Mouse (Mus musculus) olfactory bulb, adult 2 months (tissue): ENCODE measurements around the gene Pid1. TPM values are rescaled to one million over a fixed set of nuclear protein-coding genes. Genes with fewer than 3 reads are reported as not detected.

Source experiments
- H3K27ac ChIP-seq: fragments of 200-500 bp; 2 replicates; pipeline ENCODE4 v1.5.1; 2012; ENCODE audit warnings: low read depth, low read length; ENCODE audit not compliant: insufficient read depth
- H3K4me1 ChIP-seq: fragments of 200-500 bp; 2 replicates; pipeline ENCODE4 v1.6.1; 2012; ENCODE audit warnings: low read length; ENCODE audit not compliant: control insufficient read depth, insufficient read depth
- H3K4me3 ChIP-seq: fragments of 200-500 bp; 2 replicates; pipeline ENCODE4 v1.5.1; 2012; ENCODE audit warnings: mild to moderate bottlenecking, low read depth, low read length, moderate library complexity; ENCODE audit not compliant: insufficient read depth
- CTCF ChIP-seq: fragments of 200-500 bp; IDR thresholded peaks from 2 replicates; pipeline ENCODE4 v1.5.1; 2012; ENCODE audit warnings: low read depth, mild to moderate bottlenecking, low read length, moderate library complexity; ENCODE audit not compliant: insufficient read depth
- POLR2A ChIP-seq: fragments of 200-500 bp; IDR thresholded peaks from 2 replicates; pipeline ENCODE4 v1.6.1; 2012; ENCODE audit warnings: mild to moderate bottlenecking, low read depth, low read length, moderate library complexity; ENCODE audit not compliant: insufficient read depth
- WGBS: fragments of 180-500 bp; shearing (Covaris S2); methylation state at CpG from one replicate; pipeline ENCODE4 v1.1.7; 2018; 5-methylcytosine and 5-hydroxymethylcytosine counted together
- polyA plus RNA-seq: library from polyadenylated mRNA; stranded (reverse); fragments of >200 nt; gene quantifications from 2 replicates; pipeline ENCODE4 v1.2.4, GENCODE M21; 2012; ENCODE audit warnings: low replicate concordance; ENCODE audit not compliant: missing spikeins, insufficient read depth, insufficient read length

Gene Pid1
- polyA plus RNA-seq, 1 experiment = not detected

DNA sequence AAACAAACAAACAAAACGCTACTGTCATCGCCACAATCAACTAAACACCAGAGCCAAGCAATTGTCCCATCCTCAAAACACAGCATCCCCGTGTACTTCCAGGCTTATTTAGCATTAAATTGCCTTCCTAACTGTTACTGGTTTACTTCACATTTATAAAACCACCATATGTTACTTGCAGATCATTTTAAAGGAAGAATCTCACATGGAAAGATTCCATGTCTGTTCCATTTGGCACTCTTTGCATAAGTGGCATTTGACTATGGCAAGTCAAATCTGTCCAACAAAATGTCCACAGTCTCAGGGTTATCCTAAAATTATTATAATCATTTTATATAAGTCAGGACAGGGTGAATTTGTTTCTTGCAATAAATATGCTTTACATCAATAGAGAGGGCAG is 32.8 kb upstream of the Pid1 start:
- Histone ChIP-seq H3K27ac (no peak overlapping the region), H3K4me1 (no peaks in the 10 kb centered on the region), H3K4me3 (no peak overlapping the region)
- no peak for TF ChIP-seq POLR2A
- TF ChIP-seq CTCF = no peak
- 85% methylated on average over 3 of the region's 3 CpGs for WGBS

DNA sequence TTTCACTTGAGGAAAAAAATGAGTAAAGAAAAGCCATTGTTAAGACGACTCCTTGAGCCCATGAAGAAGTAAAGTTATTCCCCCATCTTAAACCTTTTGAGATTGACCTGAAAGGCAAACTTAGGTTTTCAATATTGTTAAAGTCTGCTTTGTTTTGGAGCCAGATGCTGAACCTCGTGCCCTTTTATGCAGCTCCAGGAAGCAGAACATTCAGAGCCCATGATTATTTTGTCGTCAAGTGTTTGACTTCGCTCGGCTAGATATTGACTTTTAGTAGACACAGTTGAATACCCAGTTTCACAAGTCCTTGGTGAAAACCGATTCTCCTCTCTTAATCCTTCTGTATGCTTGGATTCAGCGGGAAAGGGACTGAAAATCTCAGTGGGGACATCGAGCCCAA is 31.9 kb upstream of the Pid1 start:
- TF ChIP-seq POLR2A (no peak), CTCF (no peak)
- WGBS = 76% methylated on average over 8 of the region's 8 CpGs
- no peak overlapping the region for H3K27ac ChIP-seq
- H3K4me3 ChIP-seq = no peak overlapping the region
- no peaks in the 10 kb centered on the region for H3K4me1 ChIP-seq

- TF ChIP-seq POLR2A = no peak
- no peak for TF ChIP-seq CTCF
- no peaks in the 10 kb centered on the region for H3K4me1 ChIP-seq
- WGBS = 95% methylated on average over 4 of the region's 4 CpGs
Observed at GRCm38 (mm10) chr1:84390961-84391360, 27.0 kb upstream of the Pid1 start.

GRCm38 (mm10) chr1:84387616-84388015 is 23.6 kb upstream of the Pid1 start:
- no peak for TF ChIP-seq CTCF
- no peak for TF ChIP-seq POLR2A
- H3K4me3 ChIP-seq = no peak overlapping the region
- no peak overlapping the region for H3K27ac ChIP-seq
- 55% methylated on average over 4 of the region's 4 CpGs for WGBS
- H3K4me1 ChIP-seq = no peaks in the 10 kb centered on the region

More at GRCm38 (mm10) chr1:84390961-84391360, 27.0 kb upstream of the Pid1 start:
- Histone ChIP-seq H3K4me3 (no peak overlapping the region), H3K27ac (no peak overlapping the region)

GRCm38 (mm10) chr1:84386481-84387146 is 22.6 kb upstream of the Pid1 start:
- Histone ChIP-seq H3K4me1 (no peaks in the 10 kb centered on the region), H3K4me3 (no peak overlapping the region), H3K27ac (no peak overlapping the region)
- TF ChIP-seq CTCF (no peak), POLR2A (no peak)
- WGBS = 62% methylated on average over 8 of the region's 8 CpGs

GRCm38 (mm10) chr1:84382709-84383108 is 18.7 kb upstream of the Pid1 start:
- no peaks in the 10 kb centered on the region for H3K4me1 ChIP-seq
- no peak overlapping the region for H3K27ac ChIP-seq
- H3K4me3 ChIP-seq = no peak overlapping the region
- WGBS = 51% methylated on average over 1 of the region's 1 CpGs
- no peak for TF ChIP-seq POLR2A
- TF ChIP-seq CTCF = no peak

DNA sequence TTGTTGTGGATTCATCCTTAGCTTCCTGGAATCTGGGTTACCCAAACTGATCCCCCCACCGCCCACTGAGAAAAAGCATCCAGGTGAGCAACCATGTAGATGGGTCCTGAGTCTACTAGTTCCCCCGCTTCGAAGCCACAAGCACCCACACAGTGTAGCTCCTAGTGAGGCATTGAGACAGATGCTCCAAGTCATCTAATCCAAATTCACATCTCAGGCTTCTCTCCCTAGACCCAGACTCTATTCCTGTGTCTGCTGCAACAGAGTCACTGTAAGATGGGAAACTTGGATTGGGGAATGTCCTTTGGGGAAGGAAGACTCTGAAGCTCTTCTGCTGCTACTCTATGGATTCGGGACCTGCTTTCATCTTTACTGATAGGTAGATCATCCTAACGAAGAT is 18.1 kb upstream of the Pid1 start:
- TF ChIP-seq POLR2A (no peak), CTCF (no peak)

DNA sequence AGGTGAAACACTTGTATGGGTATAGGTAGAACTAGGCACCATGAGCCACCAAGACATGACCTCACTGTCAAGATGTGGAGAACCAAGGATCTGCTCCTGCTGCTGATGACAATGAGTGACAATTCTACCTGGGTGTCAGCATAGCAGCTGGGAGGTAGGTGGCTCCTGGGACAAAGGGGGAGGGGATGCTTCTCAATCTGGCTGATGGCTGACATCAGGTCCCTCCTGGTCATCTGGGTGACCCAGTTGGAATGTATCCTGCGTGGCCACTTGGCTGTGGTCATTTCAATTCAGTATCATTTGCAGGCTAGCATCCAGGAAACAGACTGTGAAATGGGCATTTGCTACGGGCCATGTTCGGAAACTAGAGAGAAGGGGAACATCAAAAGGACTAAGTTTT is 16.9 kb upstream of the Pid1 start:
- Histone ChIP-seq H3K4me1 (no peaks in the 10 kb centered on the region), H3K27ac (no peak overlapping the region), H3K4me3 (no peak overlapping the region)
- WGBS = 74% methylated on average over 3 of the region's 3 CpGs
- TF ChIP-seq CTCF (no peak), POLR2A (no peak)

More for the DNA sequence above, 18.1 kb upstream of the Pid1 start:
- WGBS = 96% methylated on average over 5 of the region's 5 CpGs
- no peaks in the 10 kb centered on the region for H3K4me1 ChIP-seq
- H3K27ac ChIP-seq = no peak overlapping the region
- H3K4me3 ChIP-seq = no peak overlapping the region

DNA sequence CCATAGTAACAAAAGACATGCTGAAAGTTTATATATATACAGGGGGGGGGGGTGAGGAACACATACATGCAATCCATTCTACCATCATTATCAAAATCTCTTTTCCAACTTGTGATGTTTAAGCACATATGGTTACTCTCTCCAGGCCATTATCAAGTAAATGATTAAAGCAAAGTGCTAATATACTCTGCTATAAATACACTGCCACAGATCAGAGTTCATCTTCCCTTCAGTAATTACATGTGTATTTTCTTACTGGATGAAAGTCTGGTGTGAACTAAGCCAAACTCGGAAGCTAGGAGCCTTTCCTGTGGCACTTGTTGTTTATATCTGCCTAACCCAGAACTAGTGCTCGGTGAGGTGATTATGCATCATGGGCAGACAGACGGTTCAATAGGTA is 3.8 kb upstream of the Pid1 start:
- no peak for TF ChIP-seq POLR2A
- no peak for TF ChIP-seq CTCF
- Histone ChIP-seq H3K27ac (no peak overlapping the region), H3K4me1 (no peaks in the 10 kb centered on the region), H3K4me3 (no peak overlapping the region)
- WGBS = 70% methylated on average over 3 of the region's 3 CpGs
